Mouse (Mus musculus) heart, embryonic 14.5 days (tissue): ENCODE measurements at regions not wholly inside any gene's neighbourhood (a gene's known extent, or its start where the extent isn't known, plus 50 kb on each side); places are given as distances from the start of the nearest gene placed in this dataset.
"Not testable (repeated sequence)": the region's sequence is repeated elsewhere in the genome, so short reads cannot be mapped to it uniquely, and the experiment has no call there.

ENCODE experiments used
- ATAC-seq: fragments of 200-750 bp; cut with Nextera tagmentation; 2 replicates; pipeline ENCODE4 v1.8.0; 2017; ENCODE audit warnings: low read depth, moderate TSS enrichment; ENCODE audit not compliant: insufficient number of reproducible peaks, insufficient read depth, low FRiP score
- H3K27ac ChIP-seq, 2 experiments: fragments of 200-500 bp in 1 of 2; fragments of 300-500 bp in 1 of 2; sonication (generic) in 1 of 2; replicated peaks in 1 of 2; 2 replicates each; pipeline ENCODE4 v1.5.1; 2012 to 2014; ENCODE audit warnings: low read depth in 2 of 2, low read length in 2 of 2, control low read depth in 1 of 2, mild to moderate bottlenecking in 1 of 2, mixed read lengths in 1 of 2; ENCODE audit not compliant: control insufficient read depth in 1 of 2, insufficient read depth in 1 of 2
- H3K27me3 ChIP-seq: fragments of 300-500 bp; sonication (generic); 2 replicates; pipeline ENCODE4 v1.6.1; 2014; ENCODE audit warnings: mild to moderate bottlenecking, low read length, control low read depth; ENCODE audit not compliant: control insufficient read depth, insufficient read depth
- H3K36me3 ChIP-seq: fragments of 300-500 bp; sonication (generic); 2 replicates; pipeline ENCODE4 v1.6.1; 2014; ENCODE audit warnings: mild to moderate bottlenecking, control low read depth, low read length, mixed read lengths; ENCODE audit not compliant: control insufficient read depth, insufficient read depth
- H3K4me1 ChIP-seq, 2 experiments: fragments of 200-500 bp in 1 of 2; fragments of 300-500 bp in 1 of 2; sonication (generic) in 1 of 2; 2 replicates each; pipeline ENCODE4 v1.6.1; 2012 to 2014; ENCODE audit warnings: low read length in 2 of 2, control low read depth in 1 of 2, mixed read lengths in 1 of 2; ENCODE audit not compliant: control insufficient read depth in 2 of 2, insufficient read depth in 2 of 2
- H3K4me2 ChIP-seq: fragments of 300-500 bp; sonication (generic); 2 replicates; pipeline ENCODE4 v1.6.1; 2014; ENCODE audit warnings: mild to moderate bottlenecking, low read length
- H3K4me3 ChIP-seq, 2 experiments: fragments of 200-500 bp in 1 of 2; fragments of 300-500 bp in 1 of 2; sonication (generic) in 1 of 2; 2 replicates each; pipeline ENCODE4 v1.5.1; 2012 to 2014; ENCODE audit warnings: low read length in 2 of 2, mild to moderate bottlenecking in 2 of 2, control low read depth in 1 of 2, low read depth in 1 of 2, moderate library complexity in 1 of 2; ENCODE audit not compliant: control insufficient read depth in 1 of 2, insufficient read depth in 1 of 2
- H3K9ac ChIP-seq: fragments of 300-500 bp; sonication (generic); 2 replicates; pipeline ENCODE4 v1.6.1; 2014; ENCODE audit warnings: mild to moderate bottlenecking, low read length
- H3K9me3 ChIP-seq: fragments of 300-500 bp; sonication (generic); 2 replicates; pipeline ENCODE4 v1.6.1; 2016; ENCODE audit warnings: low read length, control low read depth; ENCODE audit not compliant: control insufficient read depth
- WGBS: fragments of 180-500 bp; shearing (Covaris S2); extraction: QIAGEN DNeasy Blood & Tissue Kit; methylation state at CpG from one replicate; pipeline ENCODE4 v1.1.7; 2014; 5-methylcytosine and 5-hydroxymethylcytosine counted together

DNA sequence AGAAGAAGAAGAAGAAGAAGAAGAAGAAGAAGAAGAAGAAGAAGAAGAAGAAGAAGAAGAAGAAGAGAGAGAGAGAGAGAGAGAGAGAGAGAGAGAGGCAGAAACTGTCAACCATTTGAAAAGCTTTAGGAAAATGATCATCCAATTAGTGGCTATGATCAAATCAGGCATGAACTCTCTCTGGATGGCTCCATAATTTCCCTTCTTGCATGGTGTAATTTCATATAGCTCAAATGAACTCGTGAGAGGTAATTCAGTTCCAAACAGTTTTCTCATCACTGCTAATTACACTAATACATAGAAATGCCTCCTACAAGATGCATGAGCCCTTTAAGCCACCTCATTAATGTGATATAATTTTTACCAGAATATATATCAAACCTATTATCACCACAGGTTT is 233.9 kb upstream of the Meis2 start:
- no peak for ATAC-seq
- no peaks in the 10 kb centered on the region for H3K27me3 ChIP-seq
- 57% methylated on average over 1 of the region's 1 CpGs for WGBS
- no peak overlapping the region for H3K27ac ChIP-seq
- no peak overlapping the region for H3K4me3 ChIP-seq
- H3K9me3 ChIP-seq = no peaks in the 10 kb centered on the region
- H3K36me3 ChIP-seq = no peaks in the 10 kb centered on the region
- no peaks in the 10 kb centered on the region for H3K4me1 ChIP-seq
- H3K4me2 ChIP-seq = no peak overlapping the region
- no peak overlapping the region for H3K9ac ChIP-seq

DNA sequence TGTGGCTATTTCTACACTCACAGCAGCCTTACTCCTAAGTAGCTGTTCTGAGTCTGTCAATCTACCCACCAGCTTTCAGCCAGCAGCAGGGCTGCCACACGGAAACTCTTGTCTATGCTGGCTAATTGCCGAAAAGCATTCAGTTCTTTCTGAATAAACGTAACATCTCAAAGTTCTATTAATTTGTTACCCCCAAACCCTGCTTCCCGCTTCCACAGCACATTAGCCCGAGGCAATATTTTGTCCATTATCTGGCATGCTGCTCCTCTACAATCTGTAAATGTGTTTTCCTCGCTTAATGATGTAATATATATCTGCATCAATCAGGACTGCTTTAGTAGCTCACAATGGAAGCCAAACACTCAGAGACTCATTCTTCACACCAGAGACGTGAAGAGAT is 224.2 kb upstream of the Meis2 start:
- Histone ChIP-seq H3K9me3 (no peaks in the 10 kb centered on the region), H3K9ac (no peak overlapping the region), H3K4me2 (no peak overlapping the region), H3K27me3 (no peaks in the 10 kb centered on the region), H3K4me1 (no peaks in the 10 kb centered on the region), H3K4me3 (no peak overlapping the region), H3K27ac (no peak overlapping the region), H3K36me3 (no peaks in the 10 kb centered on the region)
- 76% methylated on average over 7 of the region's 7 CpGs for WGBS
- ATAC-seq = no peak

DNA sequence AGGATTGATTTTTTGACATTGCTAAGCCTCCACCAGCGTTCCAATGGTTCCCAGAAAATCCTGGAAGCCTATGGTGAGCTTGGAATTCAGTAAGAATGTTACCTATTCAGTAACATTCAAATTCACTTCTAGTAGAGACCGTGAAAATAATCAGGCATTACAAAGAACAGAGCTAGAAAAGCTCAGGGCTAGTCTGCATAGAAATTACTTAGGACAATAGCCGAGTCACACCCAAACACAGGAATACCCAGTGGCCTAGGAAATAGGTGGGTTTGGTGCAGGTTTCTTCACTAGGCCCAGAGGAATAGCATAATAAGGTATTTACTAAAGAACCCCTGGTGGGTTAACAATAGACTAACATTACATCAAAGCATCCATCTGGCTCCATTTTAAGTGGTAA is 177.6 kb upstream of the Meis2 start:
- H3K9me3 ChIP-seq, H3K4me3 ChIP-seq, H3K27ac ChIP-seq, ATAC-seq, H3K4me2 ChIP-seq, H3K27me3 ChIP-seq, H3K36me3 ChIP-seq, H3K4me1 ChIP-seq, H3K9ac ChIP-seq: not testable (repeated sequence)
- 69% methylated on average over 3 of the region's 3 CpGs for WGBS

DNA sequence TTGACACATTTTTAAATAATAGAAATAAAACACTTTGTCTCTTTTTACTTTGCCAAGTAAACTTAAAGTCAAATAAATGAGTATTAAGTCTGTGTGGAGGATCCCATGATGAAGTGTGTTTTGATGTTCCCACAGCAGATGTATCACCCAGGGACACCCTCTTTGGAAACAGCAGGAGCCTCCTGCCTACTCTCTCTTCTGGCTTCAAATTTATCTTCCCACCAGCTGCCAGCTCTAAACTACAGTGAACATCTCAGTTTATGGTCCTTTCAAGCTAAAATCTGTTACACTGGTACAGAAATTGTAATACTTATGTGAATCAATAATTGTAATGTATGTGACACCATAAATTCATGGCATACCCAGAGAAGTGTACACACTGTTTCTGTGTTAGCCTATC is 171.1 kb upstream of the Meis2 start:
- Histone ChIP-seq H3K4me2 (no peak overlapping the region), H3K4me3 (no peak overlapping the region), H3K27me3 (no peaks in the 10 kb centered on the region), H3K9ac (no peak overlapping the region), H3K4me1 (no peaks in the 10 kb centered on the region), H3K27ac (no peak overlapping the region), H3K9me3 (no peaks in the 10 kb centered on the region), H3K36me3 (no peaks in the 10 kb centered on the region)
- no peak for ATAC-seq

DNA sequence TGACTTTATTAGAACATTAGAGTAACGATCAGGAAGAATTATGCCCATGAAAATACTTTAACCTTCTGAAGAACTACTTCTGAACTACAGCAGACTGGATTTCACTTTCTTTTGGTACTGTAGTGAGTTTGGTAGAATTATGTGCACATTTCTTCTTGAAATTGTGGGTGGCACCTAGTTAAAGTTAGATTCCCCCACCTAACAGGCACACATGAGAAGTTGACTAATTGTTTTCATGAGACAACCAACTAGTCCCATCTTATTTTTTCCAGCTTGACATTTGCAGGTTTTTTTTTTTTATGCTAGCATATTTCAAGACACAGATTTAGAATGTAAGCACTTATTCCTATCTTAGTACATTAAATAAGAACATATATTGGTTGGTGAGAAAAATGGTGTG is 167.2 kb upstream of the Meis2 start:
- H3K27me3 ChIP-seq = no peaks in the 10 kb centered on the region
- no peak for ATAC-seq
- no peaks in the 10 kb centered on the region for H3K9me3 ChIP-seq
- H3K9ac ChIP-seq = no peak overlapping the region
- no peak overlapping the region for H3K4me2 ChIP-seq
- H3K27ac ChIP-seq = no peak overlapping the region
- no peaks in the 10 kb centered on the region for H3K4me1 ChIP-seq
- H3K36me3 ChIP-seq = no peaks in the 10 kb centered on the region
- 89% methylated on average over 1 of the region's 1 CpGs for WGBS
- H3K4me3 ChIP-seq = no peak overlapping the region

DNA sequence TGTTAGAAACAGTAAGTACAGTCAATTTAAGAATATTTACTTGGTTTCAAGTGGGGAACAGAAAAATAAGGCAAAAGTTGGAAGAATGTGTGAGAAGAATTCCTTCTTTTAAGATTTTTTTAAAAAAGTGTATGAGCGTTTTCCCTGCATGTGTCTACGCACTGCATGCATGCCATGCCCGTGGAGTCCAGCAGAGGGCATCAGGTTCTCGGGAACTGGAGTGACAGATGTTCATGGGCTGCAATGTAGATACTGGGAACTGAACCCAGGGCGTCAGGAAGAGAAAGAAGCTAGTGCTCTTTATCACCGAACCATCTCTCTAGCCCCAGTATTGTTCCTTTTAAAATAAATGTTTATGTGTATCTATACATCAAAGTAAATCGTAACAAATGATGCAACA is 150.8 kb upstream of the Meis2 start:
- Histone ChIP-seq H3K9ac (no peak overlapping the region), H3K4me1 (no peaks in the 10 kb centered on the region), H3K4me3 (no peak overlapping the region), H3K27ac (no peak overlapping the region), H3K27me3 (no peaks in the 10 kb centered on the region), H3K9me3 (0 out of 2 replicates have a peak, but pooled peaks cover 3% of the 10 kb centered on the region), H3K36me3 (no peaks in the 10 kb centered on the region), H3K4me2 (no peak overlapping the region)
- 72% methylated on average over 7 of the region's 7 CpGs for WGBS
- no peak for ATAC-seq

DNA sequence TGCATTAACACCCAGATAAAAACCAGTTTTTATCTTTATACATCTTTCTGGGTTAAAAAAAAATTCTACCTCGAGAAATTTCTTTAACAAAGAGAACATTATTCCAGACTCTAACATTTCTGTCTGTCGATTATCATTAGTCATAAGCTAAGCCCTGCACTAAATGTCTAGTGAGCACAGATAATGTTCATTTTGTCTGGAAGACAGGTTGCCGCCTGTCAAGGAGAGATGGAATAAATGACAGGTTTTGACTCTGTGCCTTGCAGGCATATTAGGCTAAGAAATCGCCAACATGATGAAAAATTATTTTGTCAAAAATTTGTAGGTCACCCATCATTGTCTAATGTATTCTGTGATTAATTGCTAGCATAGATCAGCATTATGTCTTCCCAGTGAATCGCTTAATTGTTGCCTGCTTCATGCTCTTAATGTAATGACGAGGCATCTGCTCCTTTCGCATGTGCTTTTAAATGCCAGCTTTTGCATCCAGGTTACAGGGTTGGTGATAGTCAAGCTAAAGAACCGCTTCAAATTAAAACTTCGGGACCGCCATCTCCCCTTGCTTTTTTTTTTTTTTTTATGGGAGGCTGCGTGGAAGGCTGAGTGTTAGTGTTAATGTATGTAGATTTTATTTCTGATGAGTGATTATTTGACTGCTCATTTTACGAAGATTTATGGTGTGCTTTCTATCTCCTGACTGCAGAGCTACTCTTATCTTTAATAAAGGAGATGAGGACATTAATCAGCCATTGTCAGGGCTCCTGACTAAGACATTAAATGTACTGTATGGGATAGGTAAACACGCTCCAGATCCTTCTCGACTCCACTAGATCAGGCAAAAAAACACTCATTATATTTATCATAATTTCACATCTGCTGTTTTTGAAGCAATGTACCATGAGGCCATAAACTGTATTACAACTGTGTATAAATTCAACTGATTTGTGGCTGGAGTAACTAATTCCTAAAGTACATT is 135.9 kb upstream of the Meis2 start:
- Histone ChIP-seq H3K9me3 (no peaks in the 10 kb centered on the region), H3K27me3 (no peaks in the 10 kb centered on the region), H3K4me1 (no peaks in the 10 kb centered on the region), H3K36me3 (no peaks in the 10 kb centered on the region), H3K9ac (no peak overlapping the region), H3K4me2 (no peak overlapping the region), H3K4me3 (no peak overlapping the region), H3K27ac (no peak overlapping the region)
- WGBS = 70% methylated on average over 14 of the region's 14 CpGs
- ATAC-seq = no peak

DNA sequence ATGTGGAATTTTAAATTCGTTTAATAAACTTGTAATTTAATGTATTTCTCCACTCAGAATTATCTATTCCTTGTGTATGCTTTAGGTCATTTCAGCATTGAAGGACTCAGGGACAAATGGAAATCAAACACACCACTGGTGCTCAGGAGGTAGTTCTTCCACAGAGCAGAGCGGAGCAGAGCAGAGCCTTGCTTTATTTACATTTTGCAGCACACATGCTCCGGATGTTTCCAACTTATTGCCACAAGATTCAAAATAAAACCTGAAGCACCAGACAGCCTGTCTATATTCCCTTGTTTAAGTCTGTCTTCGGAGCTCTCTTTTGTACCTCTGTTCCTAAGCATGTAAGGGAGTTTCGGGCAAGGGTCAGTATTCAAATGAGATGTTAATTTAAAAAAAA is 135.2 kb upstream of the Meis2 start:
- 0 out of 2 replicates have a peak, but pooled peaks cover 2% of the 10 kb centered on the region for H3K9me3 ChIP-seq
- H3K4me3 ChIP-seq = no peak overlapping the region
- no peaks in the 10 kb centered on the region for H3K4me1 ChIP-seq
- no peak overlapping the region for H3K4me2 ChIP-seq
- H3K36me3 ChIP-seq = no peaks in the 10 kb centered on the region
- no peaks in the 10 kb centered on the region for H3K27me3 ChIP-seq
- ATAC-seq = no peak
- no peak overlapping the region for H3K9ac ChIP-seq
- no peak overlapping the region for H3K27ac ChIP-seq
- 73% methylated on average over 5 of the region's 5 CpGs for WGBS
